Mouse (Mus musculus) kidney, embryonic 14.5 days (tissue): ENCODE data around the gene Apaf1. TPM values are rescaled to one million over a fixed set of nuclear protein-coding genes. Genes with fewer than 3 reads are reported as not detected.

Experiments
- ATAC-seq: fragments of 200-750 bp; cut with Nextera tagmentation; 2 replicates; pipeline ENCODE4 v1.8.0; 2017; ENCODE audit warnings: moderate number of reproducible peaks, mild to moderate bottlenecking, moderate TSS enrichment, moderate library complexity; ENCODE audit not compliant: low FRiP score, low TSS enrichment
- H3K27ac ChIP-seq: fragments of 300-500 bp; sonication (generic); 2 replicates; pipeline ENCODE4 v1.5.1; 2014; ENCODE audit warnings: low read depth, mild to moderate bottlenecking, low read length, moderate library complexity, mixed read lengths
- H3K27me3 ChIP-seq: fragments of 300-500 bp; sonication (generic); 2 replicates; pipeline ENCODE4 v1.6.1; 2014; ENCODE audit warnings: mild to moderate bottlenecking, low read length; ENCODE audit not compliant: control insufficient read depth, insufficient read depth
- H3K36me3 ChIP-seq: fragments of 300-500 bp; sonication (generic); 2 replicates; pipeline ENCODE4 v1.6.1; 2014; ENCODE audit warnings: low read length, mixed read lengths; ENCODE audit not compliant: control insufficient read depth, insufficient read depth
- H3K4me1 ChIP-seq: fragments of 300-500 bp; sonication (generic); 2 replicates; pipeline ENCODE4 v1.6.1; 2014; ENCODE audit warnings: low read length, mixed read lengths; ENCODE audit not compliant: control insufficient read depth, insufficient read depth
- H3K4me2 ChIP-seq: fragments of 300-500 bp; sonication (generic); replicated peaks from 2 replicates; pipeline ENCODE4 v1.6.1; 2014; ENCODE audit warnings: low read depth, mild to moderate bottlenecking, low read length
- H3K4me3 ChIP-seq: fragments of 300-500 bp; sonication (generic); 2 replicates; pipeline ENCODE4 v1.5.1; 2014; ENCODE audit warnings: mild to moderate bottlenecking, low read length
- H3K9ac ChIP-seq: fragments of 300-500 bp; sonication (generic); 2 replicates; pipeline ENCODE4 v1.6.1; 2014; ENCODE audit warnings: low read depth, mild to moderate bottlenecking, low read length, moderate library complexity
- H3K9me3 ChIP-seq: fragments of 300-500 bp; sonication (generic); 2 replicates; pipeline ENCODE4 v1.6.1; 2016; ENCODE audit warnings: low read length; ENCODE audit not compliant: control insufficient read depth
- WGBS: fragments of 180-500 bp; shearing (Covaris S2); extraction: QIAGEN DNeasy Blood & Tissue Kit; methylation state at CpG from one replicate; pipeline ENCODE4 v1.1.7; 2014; 5-methylcytosine and 5-hydroxymethylcytosine counted together
- polyA plus RNA-seq: library from polyadenylated mRNA; unstranded; fragments of >200 nt; fragmentation: Nextera tagmentation; extraction: Ambion mirVana; gene quantifications from 2 replicates; pipeline ENCODE4 v1.2.1, GENCODE M21; 2014

Gene Apaf1
- polyA plus RNA-seq, 1 experiment from 2014 or later: 26.2 TPM

GRCm38 (mm10) chr10:91094251-91095104 is 11.9 kb upstream of the Apaf1 start:
- Histone ChIP-seq H3K27me3 (no peaks in the 10 kb centered on the region), H3K9me3 (no peaks in the 10 kb centered on the region), H3K4me2 (no peak overlapping the region), H3K4me3 (no peak overlapping the region), H3K36me3 (peaks cover 15% of the 10 kb centered on the region; the same call in 1 of the 2 replicates), H3K27ac (no peak overlapping the region), H3K4me1 (no peaks in the 10 kb centered on the region), H3K9ac (no peak overlapping the region)
- ATAC-seq: no peak
- 89% methylated on average over 15 of the region's 15 CpGs for WGBS

GRCm38 (mm10) chr10:91092812-91093211 is 10.2 kb upstream of the Apaf1 start:
- peaks cover 7% of the 10 kb centered on the region; the same call in 1 of the 2 replicates for H3K36me3 ChIP-seq
- no peak overlapping the region for H3K9ac ChIP-seq
- no peak for ATAC-seq
- no peaks in the 10 kb centered on the region for H3K9me3 ChIP-seq
- WGBS: 95% methylated on average over 4 of the region's 4 CpGs
- H3K4me1 ChIP-seq: no peaks in the 10 kb centered on the region
- no peak overlapping the region for H3K27ac ChIP-seq
- no peak overlapping the region for H3K4me3 ChIP-seq
- H3K27me3 ChIP-seq: no peaks in the 10 kb centered on the region
- no peak overlapping the region for H3K4me2 ChIP-seq

- Histone ChIP-seq H3K36me3 (0 out of 2 replicates have a peak, but pooled peaks cover 2% of the 10 kb centered on the region), H3K27ac (peak overlapping the region; percentile 65; the same call in 1 of the 2 replicates), H3K9ac (peak overlapping the region; percentile 84), H3K27me3 (no peaks in the 10 kb centered on the region), H3K4me2 (peak overlapping the region; percentile 74), H3K4me1 (no peaks in the 10 kb centered on the region), H3K4me3 (peak overlapping the region; percentile 78), H3K9me3 (no peaks in the 10 kb centered on the region)
- WGBS: 44% methylated on average over 12 of the region's 12 CpGs
- ATAC-seq: no peak
Observed at GRCm38 (mm10) chr10:91083393-91083927, 890 bp upstream of the Apaf1 start.

GRCm38 (mm10) chr10:91081959-91082507 is 537 bp downstream of the Apaf1 start:
- Histone ChIP-seq H3K4me1 (no peaks in the 10 kb centered on the region), H3K4me2 (peak overlapping the region; percentile 42), H3K9me3 (no peaks in the 10 kb centered on the region), H3K27me3 (no peaks in the 10 kb centered on the region), H3K4me3 (peak overlapping the region; percentile 78), H3K9ac (peak overlapping the region; percentile 84), H3K27ac (peak overlapping the region; percentile 78), H3K36me3 (peaks cover 8% of the 10 kb centered on the region; the same call in 1 of the 2 replicates)
- ATAC-seq: no peak; the same call in 1 of the 2 replicates
- under 1% methylated on average over 27 of the region's 27 CpGs for WGBS

- Histone ChIP-seq H3K36me3 (peaks cover 22% of the 10 kb centered on the region; the same call in 1 of the 2 replicates), H3K27me3 (no peaks in the 10 kb centered on the region), H3K4me1 (no peaks in the 10 kb centered on the region), H3K4me2 (no peak overlapping the region), H3K4me3 (no peak overlapping the region), H3K9ac (no peak overlapping the region), H3K27ac (no peak overlapping the region), H3K9me3 (no peaks in the 10 kb centered on the region)
- ATAC-seq: no peak
- 86% methylated on average over 5 of the region's 5 CpGs for WGBS
Observed at GRCm38 (mm10) chr10:91080540-91080939, 2.0 kb downstream of the Apaf1 start.

- H3K4me1 ChIP-seq: no peaks in the 10 kb centered on the region
- no peak overlapping the region for H3K4me3 ChIP-seq
- no peak for ATAC-seq
- no peaks in the 10 kb centered on the region for H3K9me3 ChIP-seq
- no peak overlapping the region for H3K4me2 ChIP-seq
- peaks cover 28% of the 10 kb centered on the region; the same call in 1 of the 2 replicates for H3K36me3 ChIP-seq
- 89% methylated on average over 2 of the region's 2 CpGs for WGBS
- H3K9ac ChIP-seq: no peak overlapping the region
- no peaks in the 10 kb centered on the region for H3K27me3 ChIP-seq
- no peak overlapping the region for H3K27ac ChIP-seq
Observed at GRCm38 (mm10) chr10:91076667-91077066, 5.9 kb downstream of the Apaf1 start.

GRCm38 (mm10) chr10:91073345-91073744 is 9.2 kb downstream of the Apaf1 start:
- no peaks in the 10 kb centered on the region for H3K27me3 ChIP-seq
- H3K36me3 ChIP-seq: peaks cover 36% of the 10 kb centered on the region; the same call in 1 of the 2 replicates

GRCm38 (mm10) chr10:91071768-91072167 is 10.8 kb downstream of the Apaf1 start:
- Histone ChIP-seq H3K27ac (no peak overlapping the region), H3K4me2 (no peak overlapping the region), H3K36me3 (peaks cover 32% of the 10 kb centered on the region), H3K9me3 (no peaks in the 10 kb centered on the region), H3K4me1 (no peaks in the 10 kb centered on the region), H3K27me3 (no peaks in the 10 kb centered on the region), H3K9ac (no peak overlapping the region), H3K4me3 (no peak overlapping the region)
- 62% methylated on average over 1 of the region's 1 CpGs for WGBS
- ATAC-seq: no peak

More at GRCm38 (mm10) chr10:91073345-91073744, 9.2 kb downstream of the Apaf1 start:
- no peak for ATAC-seq
- H3K4me1 ChIP-seq: no peaks in the 10 kb centered on the region
- no peak overlapping the region for H3K4me2 ChIP-seq
- no peaks in the 10 kb centered on the region for H3K9me3 ChIP-seq
- no peak overlapping the region for H3K27ac ChIP-seq
- no peak overlapping the region for H3K4me3 ChIP-seq
- no peak overlapping the region for H3K9ac ChIP-seq
- 91% methylated on average over 3 of the region's 3 CpGs for WGBS

GRCm38 (mm10) chr10:91062355-91062754 is 20.2 kb downstream of the Apaf1 start:
- Histone ChIP-seq H3K27me3 (no peaks in the 10 kb centered on the region), H3K36me3 (peaks cover 41% of the 10 kb centered on the region; the same call in 1 of the 2 replicates), H3K4me2 (no peak overlapping the region), H3K9ac (no peak overlapping the region), H3K4me1 (no peaks in the 10 kb centered on the region), H3K27ac (no peak overlapping the region), H3K4me3 (no peak overlapping the region), H3K9me3 (no peaks in the 10 kb centered on the region)
- 93% methylated on average over 6 of the region's 6 CpGs for WGBS
- no peak for ATAC-seq
